Comparison of ENCODE assay signal across 1 mouse cellular context in the genomic region with DNA sequence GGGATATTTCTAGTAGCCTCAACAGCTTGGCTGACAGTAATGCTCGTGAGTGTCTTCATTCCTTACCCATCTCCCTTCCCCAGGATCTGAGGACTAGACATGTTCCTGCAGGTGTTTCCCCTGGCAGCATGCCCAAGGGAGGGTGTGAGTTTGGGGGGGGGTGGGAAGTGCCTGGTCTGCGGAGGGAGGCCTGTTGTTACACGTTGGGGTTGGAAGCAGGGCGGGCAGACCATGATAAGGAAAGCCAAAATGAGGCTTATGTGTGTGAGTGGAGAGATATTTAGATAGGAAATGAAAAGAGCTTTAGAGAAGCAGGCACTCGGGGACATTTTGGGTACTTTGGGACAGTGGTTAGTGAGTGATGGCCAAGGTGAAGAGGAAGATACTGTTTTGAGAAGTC.
TF ChIP-seq lines count a peak whose summit lies in the region.

No protein-coding gene starts in this region.

TF ChIP-seq in MEL, 35 proteins besides CTCF, POLR2A, EP300 and RAD21:
- TF ChIP-seq POLR2AphosphoS5 (IDR thresholded peaks at IDR 0.05; ENCODE audit: borderline replicate concordance, low read depth, low read length) (no peak), ETS1 (IDR thresholded peaks at IDR 0.05; ENCODE audit: low read depth, low read length) (peak; percentile 95), ELF1 (IDR thresholded peaks at IDR 0.05; ENCODE audit: low read depth, low read length) (peak; percentile 37; the same call in 1 of the 2 replicates), NRF1 (IDR thresholded peaks at IDR 0.05; ENCODE audit: insufficient read depth, low read depth, low read length, poor library complexity, severe bottlenecking) (no peak), TCF12 (IDR thresholded peaks at IDR 0.05; ENCODE audit: low read depth, low read length) (peak; percentile 95), MEF2A (IDR thresholded peaks at IDR 0.05; ENCODE audit: extremely low read depth, insufficient replicate concordance, low read depth, low read length, poor library complexity, severe bottlenecking) (0 out of 2 replicates have a peak, but pooled peaks have one; percentile 55), ZMIZ1 (IDR thresholded peaks at IDR 0.05; ENCODE audit: low read depth, low read length) (0 out of 2 replicates have a peak, but pooled peaks have one; percentile 42), MAFK (IDR thresholded peaks at IDR 0.05; ENCODE audit: borderline replicate concordance, low read depth, low read length) (no peak), CHD2 (IDR thresholded peaks at IDR 0.05; ENCODE audit: low read length) (peak; percentile 28; the same call in 1 of the 2 replicates), MYC (IDR thresholded peaks at IDR 0.05; ENCODE audit: low read depth, low read length) (0 out of 2 replicates have a peak, but pooled peaks have one; percentile 22), USF2 (IDR thresholded peaks at IDR 0.05; ENCODE audit: borderline replicate concordance in 1 of 2, insufficient read depth in 1 of 2, low read depth in 1 of 2, low read length in 2 of 2) (no peak), TAL1 (IDR thresholded peaks at IDR 0.05; ENCODE audit: low read length) (peak; percentile 80), POLR2AphosphoS2 (IDR thresholded peaks at IDR 0.05; ENCODE audit: low read length) (peak; percentile 67; the same call in 1 of the 2 replicates), ZC3H11A (IDR thresholded peaks at IDR 0.05; ENCODE audit: low read depth, low read length) (0 out of 2 replicates have a peak, but pooled peaks have one; percentile 4), NELFE (IDR thresholded peaks at IDR 0.05; ENCODE audit: low read depth, low read length) (no peak), UBTF (IDR thresholded peaks at IDR 0.05; ENCODE audit: borderline replicate concordance, insufficient read depth, low read depth, low read length) (no peak), TBP (IDR thresholded peaks at IDR 0.05; ENCODE audit: low read depth, low read length) (0 out of 2 replicates have a peak, but pooled peaks have one; percentile 35), JUND (IDR thresholded peaks at IDR 0.05; ENCODE audit: low read depth, low read length) (no peak), ZKSCAN1 (IDR thresholded peaks at IDR 0.05; ENCODE audit: low read depth, low read length) (no peak), RCOR1 (IDR thresholded peaks at IDR 0.05; ENCODE audit: low read depth, low read length) (peak; percentile 63), SIN3A (IDR thresholded peaks at IDR 0.05; ENCODE audit: low read length) (peak; percentile 92), GATA1 (IDR thresholded peaks at IDR 0.05; ENCODE audit: low read depth, low read length) (peak; percentile 87), KAT2A (conservative IDR thresholded peaks at IDR 0.05; ENCODE audit: low read depth, low read length) (no peak; the same call in 1 of the 2 replicates), BHLHE40 (IDR thresholded peaks at IDR 0.05; ENCODE audit: borderline replicate concordance, low read depth, low read length) (peak; percentile 73; the same call in 1 of the 2 replicates), HCFC1 (IDR thresholded peaks at IDR 0.05; ENCODE audit: low read depth, low read length) (peak; percentile 60), MAZ (IDR thresholded peaks at IDR 0.05; ENCODE audit: low read depth, low read length) (peak; percentile 93), E2F4 (IDR thresholded peaks at IDR 0.05; ENCODE audit: borderline replicate concordance, low read depth, low read length) (no peak), CHD1 (IDR thresholded peaks at IDR 0.05; ENCODE audit: low read depth, low read length) (no peak), MYB (IDR thresholded peaks at IDR 0.05; ENCODE audit: low read depth, low read length) (0 out of 2 replicates have a peak, but pooled peaks have one; percentile 26), USF1 (IDR thresholded peaks at IDR 0.05; ENCODE audit: low read depth, low read length) (no peak), SMC3 (IDR thresholded peaks at IDR 0.05; ENCODE audit: low read depth, low read length) (no peak), MAX (IDR thresholded peaks at IDR 0.05; ENCODE audit: low read length) (peak; percentile 53; the same call in 1 of the 2 replicates), ZNF384 (IDR thresholded peaks at IDR 0.05; ENCODE audit: low read depth, low read length) (no peak), GABPA (IDR thresholded peaks at IDR 0.05; ENCODE audit: low read depth, low read length) (no peak), MXI1 (IDR thresholded peaks at IDR 0.05; ENCODE audit: low read depth, low read length) (peak; percentile 93)
